Mouse (Mus musculus) cerebellum, postnatal 4 days (tissue): ENCODE data around the gene Dapk3.
"Not testable (repeated sequence)": the region's sequence is repeated elsewhere in the genome, so short reads cannot be mapped to it uniquely, and the experiment has no call there.

Experiments
- DNase-seq, 2 experiments: peaks; one replicate each; pipeline ENCODE4 v3.0.0; 2022; ENCODE audit warnings: low spot score in 2 of 2, mixed read lengths in 1 of 2

Dapk3 gene

GRCm38 (mm10) chr10:81145778-81146177 lies 37.0 kb upstream of the Dapk3 start:
- DNase-seq = no peak

GRCm38 (mm10) chr10:81146296-81146695 lies 36.5 kb upstream of the Dapk3 start:
- DNase-seq = no peak

GRCm38 (mm10) chr10:81151261-81151660 lies 31.5 kb upstream of the Dapk3 start:
- DNase-seq = no peak

- no peak for DNase-seq
Observed at GRCm38 (mm10) chr10:81152609-81153008, 30.2 kb upstream of the Dapk3 start.

GRCm38 (mm10) chr10:81154313-81154712 lies 28.5 kb upstream of the Dapk3 start:
- no peak for DNase-seq

- DNase-seq = no peak
Observed at GRCm38 (mm10) chr10:81154736-81155135, 28.1 kb upstream of the Dapk3 start.

- no peak for DNase-seq
Observed at GRCm38 (mm10) chr10:81161602-81162317, 21.0 kb upstream of the Dapk3 start.

- DNase-seq = no peak
Observed at GRCm38 (mm10) chr10:81162318-81162652, 20.5 kb upstream of the Dapk3 start.

- DNase-seq = no peak
Observed at GRCm38 (mm10) chr10:81165118-81165517, 17.7 kb upstream of the Dapk3 start.

- peak; percentile 99 to 100 for DNase-seq
Observed at GRCm38 (mm10) chr10:81167200-81168086, 15.4 kb upstream of the Dapk3 start, which contains the start of gene Pias4. TSS of gene Pias4 (minus strand) at chr10:81167923.

- no peak for DNase-seq
Observed at GRCm38 (mm10) chr10:81168087-81168431, 14.7 kb upstream of the Dapk3 start.

- DNase-seq = peak; percentile 63 to 70
Observed at GRCm38 (mm10) chr10:81168521-81169244, 14.1 kb upstream of the Dapk3 start.

- not testable (repeated sequence) for DNase-seq
Observed at GRCm38 (mm10) chr10:81169411-81169900, 13.3 kb upstream of the Dapk3 start.

GRCm38 (mm10) chr10:81173132-81173531 lies 9.7 kb upstream of the Dapk3 start:
- DNase-seq = peak; percentile 67 to 85

GRCm38 (mm10) chr10:81174617-81175344 lies 8.0 kb upstream of the Dapk3 start:
- DNase-seq = peak; percentile 82 to 95

GRCm38 (mm10) chr10:81175345-81175701 lies 7.5 kb upstream of the Dapk3 start:
- DNase-seq = not testable (repeated sequence)

GRCm38 (mm10) chr10:81175936-81176465 lies 6.8 kb upstream of the Dapk3 start:
- no peak for DNase-seq

- DNase-seq = peak; percentile 100
Observed at GRCm38 (mm10) chr10:81176466-81177271, 6.1 kb upstream of the Dapk3 start, which contains the start of gene Eef2. TSS of gene Eef2 (plus strand) at chr10:81176631.

GRCm38 (mm10) chr10:81177491-81177925 lies 5.3 kb upstream of the Dapk3 start:
- DNase-seq = no peak
